Mouse (Mus musculus): Measurements from ENCODE around the gene Cdc6.

Cdc6 gene

GRCm38 (mm10) chr11:98961051-98961592, 53.5 kb downstream of the Cdc6 start:
- DNase-seq (ENCODE audit: low spot score), result no peak

GRCm38 (mm10) chr11:98961766-98962165, 54.2 kb downstream of the Cdc6 start:
- DNase-seq (ENCODE audit: low spot score), result no peak

- no peak for DNase-seq (ENCODE audit: low spot score)
These were observed 55.0 kb downstream of the Cdc6 start for GRCm38 (mm10) chr11:98962421-98963095.

DNA sequence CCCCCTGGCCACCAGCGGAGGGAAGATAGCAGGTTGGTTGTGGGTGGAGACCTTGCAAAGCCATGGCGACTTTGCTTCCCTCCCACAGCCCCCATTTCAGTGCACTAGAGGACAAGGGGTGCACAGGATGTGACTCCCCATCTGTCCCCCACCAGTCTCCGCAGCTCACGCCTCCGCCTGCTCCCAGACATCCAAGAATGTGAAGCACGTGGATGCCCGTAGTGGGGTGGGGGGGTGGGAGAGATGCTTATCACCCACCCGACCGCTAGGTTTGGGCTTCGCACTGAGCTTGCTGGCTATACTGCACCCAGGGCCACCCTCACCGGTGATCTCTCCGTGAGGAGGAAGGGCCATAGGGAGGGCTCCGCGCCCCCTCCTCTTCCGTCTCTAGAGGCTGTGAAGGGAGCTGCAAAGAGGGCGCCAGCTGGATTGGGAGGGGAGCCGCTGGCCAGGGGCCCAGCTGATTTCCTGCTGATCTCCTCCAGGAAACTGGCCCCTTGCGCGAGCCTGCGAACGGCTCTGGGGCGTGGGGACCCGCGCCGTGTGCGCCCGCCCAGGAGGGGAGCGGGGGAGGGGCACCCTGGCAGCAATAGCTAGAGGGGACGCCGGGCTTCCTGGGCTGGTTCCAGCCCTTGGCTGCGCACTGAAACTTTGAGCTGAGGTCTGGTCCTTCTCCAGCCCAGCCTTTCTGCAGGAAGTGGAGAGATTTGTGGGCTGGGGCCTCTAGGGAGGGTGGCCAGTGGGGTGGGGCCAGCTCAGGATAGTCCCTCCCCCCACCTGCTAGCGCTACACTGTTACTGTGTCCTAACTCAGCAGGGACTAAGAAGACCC, 55.8 kb downstream of the Cdc6 start:
- peak; percentile 73 for DNase-seq (ENCODE audit: low spot score)

DNA sequence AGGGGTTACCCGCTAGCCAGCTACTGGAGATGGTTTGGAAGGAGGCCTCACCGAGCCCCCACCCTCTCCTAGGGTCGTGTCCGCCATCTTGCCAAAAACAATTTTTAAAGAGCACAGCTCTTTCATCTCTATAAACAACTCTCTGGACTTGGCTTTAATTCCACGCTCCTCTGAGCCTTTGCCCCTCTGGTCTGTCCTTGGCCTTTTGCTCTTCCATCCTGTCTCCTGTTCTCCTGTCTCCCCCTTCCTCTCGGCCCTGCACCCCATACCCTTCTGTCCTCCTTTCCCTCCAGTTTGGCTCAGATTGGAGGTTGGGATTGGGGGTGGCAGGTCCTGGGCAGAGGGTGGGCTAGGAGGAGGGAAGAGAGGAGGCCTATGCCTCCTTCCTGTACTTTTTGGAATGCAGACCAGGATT, 56.6 kb downstream of the Cdc6 start:
- DNase-seq (ENCODE audit: low spot score), result no peak

DNA sequence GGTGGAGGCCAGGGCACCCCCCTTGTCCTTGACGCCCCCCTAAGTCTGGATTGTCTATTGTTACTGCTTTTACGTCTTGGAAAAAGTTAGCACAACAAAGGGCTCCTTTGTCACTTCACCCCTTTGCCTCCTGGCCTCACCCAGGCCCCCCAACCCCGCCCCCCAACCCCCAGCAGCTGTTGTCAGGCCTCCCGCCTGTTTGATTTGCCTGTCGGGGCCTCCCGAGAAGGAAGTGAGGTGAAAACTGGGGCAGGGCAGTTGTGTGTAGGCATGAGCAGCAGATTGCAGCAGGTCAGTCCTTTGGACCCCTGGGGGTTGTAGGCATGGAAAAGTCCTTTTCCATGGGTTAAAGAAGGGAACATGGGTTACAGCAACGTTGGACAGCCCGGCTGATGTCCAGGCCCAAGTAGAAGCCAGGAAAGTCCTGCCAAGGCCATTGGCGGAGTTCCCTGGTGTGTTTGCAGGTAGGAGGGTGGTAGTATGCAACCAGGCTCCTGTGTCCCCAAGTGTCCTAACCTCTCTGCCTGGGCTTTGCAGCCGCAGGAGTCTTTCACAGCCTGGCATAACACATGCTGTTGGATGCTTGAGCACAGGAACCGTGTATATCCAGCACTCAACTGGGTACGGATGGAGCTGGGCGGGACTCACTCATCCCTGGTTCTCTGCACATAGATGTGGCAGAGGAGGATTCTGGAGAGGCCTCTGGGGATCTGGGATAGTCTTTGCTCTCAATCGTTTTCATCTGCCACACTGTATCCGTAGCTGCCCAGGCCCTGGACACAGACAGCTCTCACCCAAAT, 57.2 kb downstream of the Cdc6 start:
- DNase-seq (ENCODE audit: low spot score), result no peak

GRCm38 (mm10) chr11:98965416-98966077, 57.9 kb downstream of the Cdc6 start:
- peak; percentile 58 for DNase-seq (ENCODE audit: low spot score)

DNA sequence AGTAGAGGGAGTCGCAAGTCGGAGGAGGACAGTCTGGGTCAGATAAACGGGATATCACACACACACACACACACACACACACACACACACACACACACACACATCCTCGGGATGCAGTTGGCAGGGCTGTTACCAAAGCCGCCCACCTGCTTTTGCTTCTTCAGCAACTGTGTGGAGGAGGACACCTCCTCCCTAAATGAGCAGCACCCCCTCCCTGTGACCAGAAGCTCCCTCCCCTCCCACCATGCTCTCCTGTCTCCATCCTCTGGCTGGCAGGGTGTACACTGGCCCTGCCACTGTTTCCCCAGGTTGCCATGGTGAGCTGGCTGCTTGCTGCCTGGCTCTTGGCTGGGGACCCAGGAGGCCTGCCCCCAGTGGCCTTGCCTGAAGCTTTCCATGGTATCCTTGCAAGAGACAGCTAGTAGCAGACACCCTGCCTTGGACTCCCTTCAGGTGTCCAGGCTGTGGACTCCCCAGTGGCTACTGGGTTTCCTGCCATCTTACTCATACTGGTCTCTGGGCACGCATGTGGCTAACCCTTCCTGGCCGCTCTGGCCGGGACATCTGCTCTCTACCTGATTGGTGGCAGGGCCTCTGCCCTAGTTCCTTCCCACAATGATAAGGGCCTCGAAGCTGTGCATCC, 59.0 kb downstream of the Cdc6 start:
- peak; percentile 70 for DNase-seq (ENCODE audit: low spot score)

DNA sequence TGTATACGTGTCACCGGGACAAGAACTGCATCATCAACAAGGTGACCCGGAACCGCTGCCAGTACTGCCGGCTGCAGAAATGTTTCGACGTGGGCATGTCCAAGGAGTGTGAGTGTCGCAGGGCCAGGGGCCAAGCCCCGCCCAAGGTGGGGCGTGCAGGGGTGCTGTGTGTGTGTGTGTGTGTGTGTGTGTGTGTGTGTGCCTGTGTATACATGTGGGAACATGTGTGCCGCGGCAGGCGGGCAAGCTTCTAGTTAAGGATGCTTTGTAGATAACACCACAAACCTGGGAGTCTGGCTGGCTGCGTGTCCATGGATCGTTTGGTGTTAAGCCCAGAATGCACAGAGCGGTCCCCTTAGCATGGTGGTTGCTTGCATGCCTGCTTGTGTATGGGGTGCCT, 60.5 kb downstream of the Cdc6 start:
- no peak for DNase-seq (ENCODE audit: low spot score)

GRCm38 (mm10) chr11:98968716-98969495, 61.3 kb downstream of the Cdc6 start:
- DNase-seq (ENCODE audit: low spot score), result peak; percentile 93

GRCm38 (mm10) chr11:98969496-98969927, 61.9 kb downstream of the Cdc6 start:
- DNase-seq (ENCODE audit: low spot score), result no peak

DNA sequence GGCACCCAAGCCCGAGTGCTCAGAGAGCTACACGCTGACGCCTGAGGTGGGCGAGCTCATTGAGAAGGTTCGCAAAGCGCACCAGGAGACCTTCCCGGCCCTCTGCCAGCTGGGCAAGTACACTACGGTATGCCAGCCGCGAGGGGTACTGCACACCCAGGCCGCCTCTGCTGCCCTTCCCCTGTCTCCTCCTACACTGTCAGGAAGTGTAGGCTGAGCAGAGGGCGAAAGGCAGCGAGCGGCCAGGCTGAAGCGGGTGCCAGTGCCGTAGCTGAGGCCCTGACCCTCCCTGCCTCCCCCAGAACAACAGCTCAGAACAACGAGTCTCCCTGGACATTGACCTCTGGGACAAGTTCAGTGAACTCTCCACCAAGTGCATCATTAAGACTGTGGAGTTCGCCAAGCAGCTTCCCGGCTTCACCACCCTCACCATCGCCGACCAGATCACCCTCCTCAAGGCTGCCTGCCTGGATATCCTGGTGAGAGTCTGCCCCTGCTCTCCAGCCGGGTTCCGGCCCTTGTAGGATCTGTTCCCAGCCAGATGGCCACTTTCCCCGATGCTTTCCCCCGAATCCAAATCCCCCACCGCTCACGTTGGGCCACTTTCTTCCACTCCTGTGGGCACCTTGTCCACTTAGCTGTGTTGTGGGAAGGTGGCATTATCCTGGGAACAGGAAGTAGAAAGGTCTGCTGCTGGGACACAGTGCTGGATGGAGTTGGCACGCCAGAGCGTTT, 62.8 kb downstream of the Cdc6 start:
- no peak for DNase-seq (ENCODE audit: low spot score)

DNA sequence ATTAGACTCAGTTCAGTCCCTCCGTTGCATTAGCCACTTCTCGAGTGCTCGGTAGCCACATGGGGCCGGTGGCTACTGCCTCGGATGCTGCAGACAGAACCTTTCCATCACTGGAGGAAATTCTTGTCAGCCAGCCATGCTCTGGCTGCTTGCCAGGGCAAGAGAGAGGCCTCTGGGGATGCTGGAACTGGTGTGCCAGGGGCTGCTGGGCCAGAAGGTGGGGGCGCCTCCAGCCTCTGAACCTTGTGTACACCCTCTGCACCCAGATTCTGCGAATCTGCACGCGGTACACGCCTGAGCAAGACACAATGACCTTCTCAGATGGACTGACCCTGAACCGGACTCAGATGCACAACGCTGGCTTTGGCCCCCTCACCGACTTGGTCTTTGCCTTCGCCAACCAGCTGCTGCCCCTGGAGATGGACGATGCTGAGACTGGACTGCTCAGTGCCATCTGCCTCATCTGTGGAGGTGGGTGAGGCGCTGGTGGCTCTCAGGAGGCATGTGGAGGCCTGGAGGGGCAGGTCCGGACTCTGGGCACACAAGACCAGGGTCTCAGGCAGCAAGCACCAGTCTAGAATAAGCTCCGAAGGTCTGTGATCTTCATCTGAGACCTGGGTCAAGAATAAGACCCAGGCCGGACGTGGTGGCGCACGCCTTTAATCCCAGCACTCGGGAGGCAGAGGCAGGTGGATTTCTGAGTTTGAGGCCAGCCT, 63.9 kb downstream of the Cdc6 start:
- no peak for DNase-seq (ENCODE audit: low spot score)

- peak; percentile 87 for DNase-seq (ENCODE audit: low spot score)
These were observed 64.6 kb downstream of the Cdc6 start for GRCm38 (mm10) chr11:98972215-98972614.

GRCm38 (mm10) chr11:98972801-98973360, 65.3 kb downstream of the Cdc6 start:
- no peak for DNase-seq (ENCODE audit: low spot score)

All from embryo, embryonic 10.5 days (tissue).